Mouse (Mus musculus) neural tube, embryonic 15.5 days (tissue): ENCODE measurements at regions not wholly inside any gene's neighbourhood (a gene's known extent, or its start where the extent isn't known, plus 50 kb on each side); places are given as distances from the start of the nearest gene placed in this dataset.

Experiments used
- ATAC-seq: fragments of 200-750 bp; cut with Nextera tagmentation; 2 replicates; pipeline ENCODE4 v1.8.0; 2017; ENCODE audit warnings: mild to moderate bottlenecking, moderate TSS enrichment, moderate library complexity; ENCODE audit not compliant: low FRiP score
- H3K27ac ChIP-seq: fragments of 300-500 bp; sonication (generic); replicated peaks from 2 replicates; pipeline ENCODE4 v1.5.1; 2015; ENCODE audit warnings: mild to moderate bottlenecking, inconsistent platforms
- H3K27me3 ChIP-seq: fragments of 300-500 bp; sonication (generic); replicated peaks from 2 replicates; pipeline ENCODE4 v1.6.1; 2015; ENCODE audit warnings: inconsistent platforms
- H3K36me3 ChIP-seq: fragments of 300-500 bp; sonication (generic); 2 replicates; pipeline ENCODE4 v1.6.1; 2015; ENCODE audit warnings: inconsistent platforms
- H3K4me1 ChIP-seq: fragments of 300-500 bp; sonication (generic); 2 replicates; pipeline ENCODE4 v1.6.1; 2015; ENCODE audit warnings: inconsistent platforms
- H3K4me2 ChIP-seq: fragments of 300-500 bp; sonication (generic); 2 replicates; pipeline ENCODE4 v1.6.1; 2015; ENCODE audit warnings: inconsistent platforms, mild to moderate bottlenecking, moderate library complexity
- H3K4me3 ChIP-seq: fragments of 300-500 bp; sonication (generic); replicated peaks from 2 replicates; pipeline ENCODE4 v1.5.1; 2015; ENCODE audit warnings: mild to moderate bottlenecking, inconsistent platforms
- H3K9ac ChIP-seq: fragments of 300-500 bp; sonication (generic); replicated peaks from 2 replicates; pipeline ENCODE4 v1.6.1; 2015; ENCODE audit warnings: mild to moderate bottlenecking, inconsistent platforms
- H3K9me3 ChIP-seq: fragments of 300-500 bp; sonication (generic); replicated peaks from 2 replicates; pipeline ENCODE4 v1.6.1; 2016; ENCODE audit warnings: inconsistent platforms
- WGBS: fragments of 180-500 bp; shearing (Covaris S2); methylation state at CpG from one replicate; pipeline ENCODE4 v1.1.7; 2015; ENCODE audit warnings: mixed read lengths; 5-methylcytosine and 5-hydroxymethylcytosine counted together

DNA sequence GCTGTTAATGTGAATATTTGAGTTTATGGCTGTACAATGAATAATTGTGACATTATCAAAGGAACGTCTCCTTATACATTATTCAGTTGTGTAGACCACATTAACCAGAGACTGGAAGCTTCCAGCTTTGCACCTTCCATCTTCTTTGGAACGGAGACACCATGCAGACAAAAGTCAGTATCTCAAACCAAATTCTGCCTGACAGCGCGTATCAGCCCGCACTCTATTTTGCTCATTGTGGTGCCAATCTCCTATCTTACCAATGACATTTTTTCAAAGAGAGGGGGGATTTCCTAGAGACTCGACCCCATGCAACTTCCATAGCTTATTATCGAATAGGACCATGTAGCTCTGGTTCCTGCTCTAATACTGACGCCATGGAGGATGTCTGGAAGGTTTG is 69.9 kb upstream of the Tmco5 start:
- H3K4me1 ChIP-seq: peaks cover 6% of the 10 kb centered on the region
- ATAC-seq: no peak
- 86% methylated on average over 8 of the region's 8 CpGs for WGBS

DNA sequence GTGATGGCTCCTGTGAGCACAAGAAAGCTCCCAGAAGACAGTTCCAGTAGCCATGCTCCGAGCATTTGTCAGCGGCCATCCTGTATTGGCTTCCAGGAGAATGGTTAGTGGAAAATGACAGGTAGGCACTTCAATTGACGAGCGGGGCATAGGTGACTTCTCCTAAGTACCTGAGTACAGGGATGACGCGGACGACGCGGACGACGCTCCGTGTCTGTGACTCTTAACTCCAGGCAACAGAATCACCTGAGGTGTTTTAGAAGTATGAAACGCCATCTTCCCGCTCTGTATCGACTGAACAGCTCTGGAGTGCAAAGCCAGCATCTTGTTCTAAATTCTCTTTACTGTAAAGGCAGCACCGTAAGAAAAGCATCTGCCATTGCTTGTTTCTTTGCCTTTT is 68.4 kb upstream of the Tmco5 start:
- WGBS: 93% methylated on average over 16 of the region's 16 CpGs
- H3K27ac ChIP-seq: no peak overlapping the region
- ATAC-seq: no peak

More for the DNA sequence above, 69.9 kb upstream of the Tmco5 start:
- no peak overlapping the region for H3K9ac ChIP-seq
- H3K27me3 ChIP-seq: no peaks in the 10 kb centered on the region
- H3K4me3 ChIP-seq: no peak overlapping the region
- no peaks in the 10 kb centered on the region for H3K9me3 ChIP-seq
- H3K4me2 ChIP-seq: no peak overlapping the region
- H3K36me3 ChIP-seq: no peaks in the 10 kb centered on the region
- H3K27ac ChIP-seq: no peak overlapping the region

DNA sequence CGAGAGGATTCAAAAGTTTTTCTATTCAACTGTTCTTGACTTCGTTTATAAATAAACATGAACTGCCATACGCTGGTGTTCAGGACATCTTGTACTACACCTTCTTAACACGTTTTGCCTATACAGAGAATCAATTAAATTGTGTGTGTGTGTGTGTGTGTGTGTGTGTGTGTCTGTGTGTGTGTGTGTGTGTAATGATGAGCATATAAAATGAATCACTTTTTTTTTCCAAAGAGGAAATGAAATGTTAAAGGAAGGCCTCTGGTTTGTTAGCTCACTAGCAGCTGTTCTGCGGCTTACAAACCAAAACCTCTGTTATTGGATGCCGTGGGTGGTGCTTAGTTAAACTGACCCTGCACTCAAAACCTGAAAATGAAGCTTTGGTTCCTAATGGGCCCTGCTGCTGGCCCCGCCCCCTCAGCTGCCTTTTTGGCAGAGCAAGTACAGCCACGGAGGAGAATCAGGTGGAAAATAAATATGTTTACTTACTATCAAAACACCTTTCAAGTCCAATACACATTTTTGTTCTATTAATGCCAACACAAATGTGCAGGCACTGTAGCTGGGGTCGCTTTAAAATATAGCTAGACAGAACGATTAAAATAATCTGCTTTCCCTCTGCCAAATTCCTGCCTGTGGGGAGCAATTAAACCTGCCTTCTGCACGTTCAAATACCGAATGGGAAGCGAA is 65.5 kb upstream of the Tmco5 start:
- no peak for ATAC-seq
- Histone ChIP-seq H3K36me3 (no peaks in the 10 kb centered on the region), H3K27ac (no peak overlapping the region), H3K4me3 (no peak overlapping the region), H3K4me2 (0 out of 2 replicates have a peak overlapping the region, but pooled peaks have one; percentile 7), H3K27me3 (no peaks in the 10 kb centered on the region), H3K9ac (no peak overlapping the region), H3K4me1 (peaks cover 8% of the 10 kb centered on the region), H3K9me3 (no peaks in the 10 kb centered on the region)
- 36% methylated on average over 13 of the region's 13 CpGs for WGBS

More for the DNA sequence above, 68.4 kb upstream of the Tmco5 start:
- no peak overlapping the region for H3K9ac ChIP-seq
- H3K4me2 ChIP-seq: no peak overlapping the region
- H3K4me1 ChIP-seq: peaks cover 8% of the 10 kb centered on the region
- H3K27me3 ChIP-seq: no peaks in the 10 kb centered on the region
- no peak overlapping the region for H3K4me3 ChIP-seq
- no peaks in the 10 kb centered on the region for H3K36me3 ChIP-seq
- H3K9me3 ChIP-seq: no peaks in the 10 kb centered on the region

DNA sequence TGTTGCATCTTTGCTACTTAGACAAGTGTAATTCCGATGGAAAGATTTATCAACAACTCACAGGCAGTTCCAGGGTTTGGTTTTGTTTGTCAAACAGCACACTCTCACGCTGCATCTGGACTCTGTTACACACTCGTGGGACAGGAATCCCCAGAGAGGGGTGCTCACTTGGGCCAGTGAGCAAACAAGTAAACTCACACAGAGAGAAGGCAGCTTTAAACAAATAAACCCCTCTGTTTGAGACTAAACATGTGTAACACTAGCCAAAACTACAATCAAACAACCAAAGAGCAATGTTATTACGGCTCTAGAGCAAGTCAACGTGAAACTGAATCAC is 65.0 kb upstream of the Tmco5 start:
- Histone ChIP-seq H3K4me2 (0 out of 2 replicates have a peak overlapping the region, but pooled peaks have one; percentile 7), H3K27me3 (no peaks in the 10 kb centered on the region), H3K27ac (no peak overlapping the region), H3K36me3 (no peaks in the 10 kb centered on the region), H3K4me3 (no peak overlapping the region), H3K9ac (no peak overlapping the region), H3K9me3 (no peaks in the 10 kb centered on the region), H3K4me1 (peaks cover 8% of the 10 kb centered on the region)
- 43% methylated on average over 5 of the region's 5 CpGs for WGBS
- ATAC-seq: no peak

DNA sequence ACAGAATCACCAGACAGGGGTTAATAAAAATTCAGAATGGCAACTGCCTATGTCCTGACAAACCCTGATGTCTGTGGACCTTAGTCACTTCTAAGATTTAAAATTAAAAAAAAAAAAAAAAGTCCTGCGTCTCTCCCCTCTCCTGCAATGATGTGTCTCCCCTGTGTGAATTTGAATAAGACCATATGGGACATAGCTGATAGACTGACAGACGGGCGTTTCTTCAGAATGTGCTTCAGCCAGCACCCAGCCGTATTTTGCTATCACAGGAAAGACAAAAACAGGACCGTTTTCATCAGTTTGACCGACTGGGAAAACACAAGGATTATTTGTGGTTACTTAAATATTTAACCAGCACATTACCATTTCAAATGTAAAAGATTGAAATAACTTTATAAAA is 61.4 kb upstream of the Tmco5 start:
- no peak overlapping the region for H3K4me2 ChIP-seq
- WGBS: 75% methylated on average over 6 of the region's 6 CpGs

DNA sequence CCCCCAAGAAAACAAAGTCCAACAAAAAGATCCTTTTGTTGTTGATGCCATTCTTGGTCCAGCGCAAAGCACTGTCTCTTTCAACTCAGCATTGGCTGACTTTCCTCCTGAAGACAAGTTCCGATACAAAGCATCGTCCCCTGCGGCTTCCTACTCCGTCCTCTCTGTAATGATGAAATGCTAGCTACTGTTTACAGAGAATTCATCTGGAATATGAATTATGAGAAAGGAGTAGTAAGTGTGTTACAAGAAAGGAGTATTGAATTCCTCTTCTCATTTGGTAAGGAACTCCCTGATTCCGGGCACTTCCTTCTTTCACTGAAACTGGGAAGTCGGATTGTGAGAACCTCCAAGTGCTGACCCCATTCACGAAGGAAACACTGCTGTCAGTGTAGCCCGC is 60.9 kb upstream of the Tmco5 start:
- Histone ChIP-seq H3K27ac (no peak overlapping the region), H3K9ac (no peak overlapping the region), H3K4me2 (no peak overlapping the region), H3K4me3 (no peak overlapping the region), H3K36me3 (no peaks in the 10 kb centered on the region), H3K27me3 (no peaks in the 10 kb centered on the region), H3K9me3 (no peaks in the 10 kb centered on the region), H3K4me1 (peaks cover 21% of the 10 kb centered on the region)
- no peak for ATAC-seq
- 71% methylated on average over 9 of the region's 9 CpGs for WGBS

More for the DNA sequence above, 61.4 kb upstream of the Tmco5 start:
- Histone ChIP-seq H3K9ac (no peak overlapping the region), H3K36me3 (no peaks in the 10 kb centered on the region), H3K4me3 (no peak overlapping the region), H3K27me3 (no peaks in the 10 kb centered on the region), H3K4me1 (peaks cover 21% of the 10 kb centered on the region), H3K9me3 (no peaks in the 10 kb centered on the region), H3K27ac (no peak overlapping the region)
- no peak for ATAC-seq

DNA sequence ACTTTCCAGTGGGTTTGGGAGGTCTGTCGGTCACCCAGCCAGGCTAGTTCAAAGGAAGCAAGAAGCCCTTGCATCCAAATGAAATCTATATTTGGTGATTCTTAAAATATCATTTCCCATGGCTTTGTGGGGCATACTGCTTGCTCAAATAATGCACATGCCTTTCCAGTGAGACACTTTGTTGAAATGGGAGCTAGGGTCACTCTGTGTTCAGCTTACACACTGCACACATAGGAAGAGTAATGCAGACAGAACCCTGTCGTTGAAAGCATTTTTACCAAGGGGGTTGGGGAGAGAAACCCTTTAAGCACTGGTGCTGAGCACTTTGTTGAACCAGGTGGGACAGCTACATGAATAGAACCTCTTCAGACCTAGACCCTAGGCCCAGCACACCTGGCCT is 59.9 kb upstream of the Tmco5 start:
- Histone ChIP-seq H3K4me2 (no peak overlapping the region), H3K27ac (no peak overlapping the region)
- ATAC-seq: no peak

DNA sequence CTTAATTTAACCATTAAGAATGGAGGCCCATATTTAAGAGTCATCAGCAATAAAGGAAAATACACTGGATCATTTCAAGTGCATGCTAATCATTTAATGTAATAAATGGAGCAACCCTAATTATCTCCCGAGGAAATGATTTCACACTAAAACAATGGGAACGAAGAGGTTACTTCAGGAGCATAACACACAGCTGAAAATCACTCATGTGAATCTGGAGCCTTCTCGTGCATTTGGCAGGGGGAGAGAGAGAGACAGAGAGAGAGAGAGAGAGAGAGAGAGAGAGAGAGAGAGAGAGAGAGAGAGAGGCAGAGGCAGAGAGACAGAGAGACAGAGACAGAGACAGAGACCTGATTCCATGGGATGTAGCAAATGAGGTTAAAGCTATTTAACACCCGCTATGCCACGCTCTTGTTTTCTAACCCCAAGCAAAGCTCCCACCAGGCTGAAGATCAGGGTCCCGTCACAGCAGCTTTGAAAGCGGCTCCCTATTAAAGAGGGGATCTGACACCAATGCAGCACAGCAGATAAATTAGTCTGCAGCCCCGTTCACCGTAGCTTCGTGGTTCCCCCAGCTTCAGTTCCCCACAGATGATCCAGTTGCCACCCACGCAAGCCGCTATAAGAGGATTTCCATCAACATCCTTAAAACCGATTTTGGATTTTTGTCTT is 59.3 kb upstream of the Tmco5 start:
- no peaks in the 10 kb centered on the region for H3K36me3 ChIP-seq
- no peaks in the 10 kb centered on the region for H3K9me3 ChIP-seq
- H3K9ac ChIP-seq: no peak overlapping the region
- no peak for ATAC-seq
- no peaks in the 10 kb centered on the region for H3K27me3 ChIP-seq
- no peak overlapping the region for H3K4me3 ChIP-seq
- WGBS: 40% methylated on average over 13 of the region's 13 CpGs
- peak overlapping the region; percentile 9; the same call in 1 of the 2 replicates for H3K4me2 ChIP-seq
- H3K27ac ChIP-seq: no peak overlapping the region
- H3K4me1 ChIP-seq: peaks cover 13% of the 10 kb centered on the region

More for the DNA sequence above, 59.9 kb upstream of the Tmco5 start:
- H3K4me3 ChIP-seq: no peak overlapping the region
- H3K4me1 ChIP-seq: peaks cover 15% of the 10 kb centered on the region
- no peak overlapping the region for H3K9ac ChIP-seq
- no peaks in the 10 kb centered on the region for H3K27me3 ChIP-seq
- H3K9me3 ChIP-seq: no peaks in the 10 kb centered on the region
- no peaks in the 10 kb centered on the region for H3K36me3 ChIP-seq
- 52% methylated on average over 2 of the region's 2 CpGs for WGBS

DNA sequence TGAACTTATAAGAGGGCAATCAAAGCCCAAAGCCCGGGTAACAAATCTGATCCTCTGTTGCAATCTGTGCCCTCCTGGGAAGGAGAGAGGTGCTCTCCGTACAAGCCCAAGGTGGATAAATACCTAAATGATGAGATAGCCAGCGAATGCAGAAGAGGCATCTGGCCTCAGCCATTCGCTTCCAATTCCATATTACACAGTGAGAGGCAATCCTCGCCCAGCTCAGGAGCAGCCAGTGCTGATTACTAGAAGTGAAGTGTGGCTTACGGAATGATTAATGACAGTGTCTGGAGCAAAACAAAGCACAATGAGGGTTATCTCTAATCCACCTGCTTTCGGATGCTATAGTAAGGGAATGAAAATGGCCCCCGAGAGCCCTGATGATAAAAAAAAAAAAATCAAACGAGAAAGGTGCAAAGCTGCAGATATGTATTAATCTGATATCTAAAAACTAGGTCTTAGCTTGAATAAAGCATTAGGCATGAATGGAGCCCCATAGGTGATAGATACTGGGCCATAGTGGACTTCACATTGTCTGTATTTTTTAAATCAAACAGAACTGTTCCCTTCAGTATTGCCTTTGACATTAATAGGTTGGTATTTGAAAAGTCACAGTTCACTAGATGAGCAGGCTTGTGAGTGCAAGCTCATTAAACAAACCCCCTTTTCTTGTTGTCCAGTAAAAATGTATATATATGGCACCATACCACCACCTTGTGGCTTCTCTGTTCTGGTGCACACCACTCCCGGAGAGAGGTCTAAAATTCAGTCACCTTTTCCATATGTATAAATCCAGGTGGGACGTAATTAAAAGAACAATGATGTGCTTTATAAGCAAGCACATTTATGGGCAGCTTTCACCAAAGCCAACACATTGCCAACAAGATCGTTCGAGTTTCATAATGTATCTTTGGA is 57.4 kb upstream of the Tmco5 start:
- Histone ChIP-seq H3K27ac (no peak overlapping the region), H3K36me3 (no peaks in the 10 kb centered on the region), H3K4me1 (peaks cover 13% of the 10 kb centered on the region), H3K27me3 (no peaks in the 10 kb centered on the region), H3K9me3 (no peaks in the 10 kb centered on the region), H3K9ac (no peak overlapping the region), H3K4me2 (peak overlapping the region; percentile 36), H3K4me3 (no peak overlapping the region)
- 41% methylated on average over 13 of the region's 13 CpGs for WGBS
- ATAC-seq: peak; percentile 82
